Mouse (Mus musculus) heart, embryonic 12.5 days (tissue): ENCODE data around the gene Fuom. TPM values are rescaled to one million over a fixed set of nuclear protein-coding genes. Genes with fewer than 3 reads are reported as not detected.
A peak's percentile ranks its signal among the peaks of the same experiment; 100 is the strongest.
"Not testable (repeated sequence)": the region's sequence is repeated elsewhere in the genome, so short reads cannot be mapped to it uniquely, and the experiment has no call there.

Source experiments
- ATAC-seq: fragments of 200-750 bp; cut with Nextera tagmentation; 2 replicates; pipeline ENCODE4 v1.8.0; 2017; ENCODE audit warnings: moderate TSS enrichment, moderate library complexity; ENCODE audit not compliant: insufficient number of reproducible peaks, low FRiP score
- H3K27ac ChIP-seq: fragments of 300-500 bp; sonication (generic); 2 replicates; pipeline ENCODE4 v1.5.1; 2016; ENCODE audit warnings: mild to moderate bottlenecking, moderate library complexity; ENCODE audit not compliant: poor library complexity, severe bottlenecking
- H3K27me3 ChIP-seq: fragments of 300-500 bp; sonication (generic); replicated peaks from 2 replicates; pipeline ENCODE4 v1.6.1; 2016; ENCODE audit warnings: mild to moderate bottlenecking, moderate library complexity
- H3K36me3 ChIP-seq: fragments of 300-500 bp; sonication (generic); 2 replicates; pipeline ENCODE4 v1.6.1; 2016; ENCODE audit warnings: mild to moderate bottlenecking, moderate library complexity
- H3K4me1 ChIP-seq: fragments of 300-500 bp; sonication (generic); replicated peaks from 2 replicates; pipeline ENCODE4 v1.6.1; 2016; ENCODE audit warnings: mild to moderate bottlenecking
- H3K4me2 ChIP-seq: fragments of 300-500 bp; sonication (generic); 2 replicates; pipeline ENCODE4 v1.6.1; 2016; ENCODE audit warnings: mild to moderate bottlenecking, moderate library complexity
- H3K4me3 ChIP-seq: fragments of 300-500 bp; sonication (generic); 2 replicates; pipeline ENCODE4 v1.5.1; 2016; ENCODE audit warnings: mild to moderate bottlenecking
- H3K9ac ChIP-seq: fragments of 300-500 bp; sonication (generic); 2 replicates; pipeline ENCODE4 v1.6.1; 2016; ENCODE audit warnings: mild to moderate bottlenecking, moderate library complexity
- H3K9me3 ChIP-seq: fragments of 300-500 bp; sonication (generic); replicated peaks from 2 replicates; pipeline ENCODE4 v1.6.1; 2016; ENCODE audit warnings: mild to moderate bottlenecking, moderate library complexity
- WGBS: fragments of 180-500 bp; shearing (Covaris S2); methylation state at CpG from one replicate; pipeline ENCODE4 v1.1.7; 2016; 5-methylcytosine and 5-hydroxymethylcytosine counted together
- polyA plus RNA-seq: library from polyadenylated mRNA; unstranded; fragments of >200 nt; fragmentation: Nextera tagmentation; extraction: Ambion mirVana; gene quantifications from 2 replicates; pipeline ENCODE4 v1.2.1, GENCODE M21; 2016

Fuom gene
- polyA plus RNA-seq = 75.4 and 83.0 TPM in 2 replicates

DNA sequence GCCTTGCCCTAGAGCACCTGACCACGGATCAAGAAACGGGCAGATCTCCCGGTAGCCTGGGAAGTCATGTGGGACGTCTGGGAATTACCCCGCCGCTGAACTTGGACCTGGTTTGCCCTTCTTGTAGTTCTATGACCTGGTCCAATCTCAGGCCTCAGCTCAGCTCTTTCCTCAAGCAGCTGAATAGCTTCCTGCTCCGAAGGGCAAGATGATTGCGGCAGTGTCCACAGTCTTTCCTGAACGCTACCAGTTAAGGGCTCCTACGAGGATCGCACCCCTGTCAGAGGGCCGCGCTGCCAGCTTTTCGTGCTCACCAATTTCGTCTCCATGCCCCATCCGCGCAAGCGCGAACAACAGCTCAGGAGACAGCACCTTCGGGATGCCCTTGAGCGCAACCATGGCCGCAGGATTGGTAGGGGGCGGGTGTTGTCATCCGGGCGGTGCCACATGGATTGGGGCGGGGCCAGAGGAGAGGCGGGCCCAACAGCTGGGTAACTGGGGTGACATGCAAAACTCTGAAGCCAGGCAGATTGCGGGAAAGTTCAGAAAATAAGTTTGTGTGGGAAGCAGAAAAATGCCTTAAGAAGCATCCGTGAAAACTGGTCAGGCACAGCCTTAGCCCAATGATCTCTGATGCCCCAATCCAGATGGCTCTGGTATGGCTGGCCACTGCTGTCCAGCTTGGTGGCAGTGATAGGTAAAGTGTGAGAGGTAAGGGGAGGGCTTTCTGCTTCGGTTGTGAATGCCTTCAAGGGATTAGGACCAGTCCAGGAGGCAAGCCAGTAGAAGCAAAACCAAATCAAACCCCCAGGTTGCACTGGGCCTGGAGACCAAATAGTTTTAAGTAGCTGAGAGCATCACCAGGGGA is at the start of gene Fuom:
TSS of gene Fuom (minus strand) at position 449 of the 868 bp plus-strand sequence.
- peak within 1 kb of the TSS; percentile 81 for H3K9ac ChIP-seq
- H3K36me3 ChIP-seq = peaks cover 44% of the 10 kb centered on the region
- H3K4me2 ChIP-seq = peak within 1 kb of the TSS; percentile 85
- peaks cover 8% of the 10 kb centered on the region for H3K4me1 ChIP-seq
- peak; percentile 93 for ATAC-seq
- no peaks in the 10 kb centered on the region for H3K27me3 ChIP-seq
- peak within 1 kb of the TSS; percentile 77 for H3K27ac ChIP-seq
- H3K9me3 ChIP-seq = no peaks in the 10 kb centered on the region
- WGBS = 2% methylated on average over 30 of the region's 30 CpGs
- H3K4me3 ChIP-seq = peak within 1 kb of the TSS; percentile 55

DNA sequence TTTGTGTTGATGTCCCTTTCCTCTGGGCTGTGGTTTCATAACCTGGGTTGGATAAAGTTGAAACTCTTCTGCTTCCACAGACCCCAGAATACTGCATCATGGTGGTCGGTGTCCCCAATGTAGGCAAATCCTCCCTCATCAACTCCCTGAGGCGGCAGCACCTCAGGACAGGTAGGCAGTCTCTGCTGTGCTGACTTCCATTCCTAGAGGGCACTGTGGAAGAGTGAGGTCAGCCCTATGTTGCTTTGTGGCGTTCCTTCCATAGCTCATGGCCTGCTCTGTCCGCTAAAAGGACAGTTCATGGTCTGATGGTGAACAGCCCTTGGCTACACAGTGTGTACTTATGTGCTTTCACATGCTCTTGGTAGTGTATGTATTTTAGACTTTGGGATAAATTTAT is 42.3 kb upstream of the Fuom start:
- 74% methylated on average over 4 of the region's 4 CpGs for WGBS
- H3K27me3 ChIP-seq = no peaks in the 10 kb centered on the region
- ATAC-seq = no peak
- no peak overlapping the region for H3K4me3 ChIP-seq
- peaks cover 11% of the 10 kb centered on the region for H3K36me3 ChIP-seq
- no peak overlapping the region for H3K27ac ChIP-seq
- H3K4me2 ChIP-seq = no peak overlapping the region
- H3K9me3 ChIP-seq = no peaks in the 10 kb centered on the region
- no peak overlapping the region for H3K9ac ChIP-seq
- H3K4me1 ChIP-seq = no peaks in the 10 kb centered on the region

DNA sequence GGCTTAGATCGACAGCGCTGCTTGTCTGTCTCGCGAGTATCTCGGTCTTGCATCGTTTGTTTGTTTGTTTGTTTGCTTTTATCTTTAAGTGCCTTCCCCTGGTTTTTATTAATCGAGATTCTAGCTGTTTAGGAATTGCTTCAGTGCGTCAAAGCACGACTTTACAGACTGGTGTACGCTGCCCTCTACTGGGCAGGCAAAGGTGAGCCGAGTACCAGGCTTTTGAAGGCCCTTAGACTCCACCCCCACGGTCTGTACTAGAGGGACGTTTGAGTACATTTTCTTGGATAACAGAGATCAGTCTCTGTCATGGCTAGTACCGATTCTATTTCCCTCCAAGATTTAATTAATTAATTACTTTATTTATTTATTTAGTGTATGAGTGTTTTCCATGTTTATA is 39.1 kb upstream of the Fuom start:
- no peaks in the 10 kb centered on the region; the same call in 1 of the 2 replicates for H3K36me3 ChIP-seq
- no peaks in the 10 kb centered on the region for H3K9me3 ChIP-seq
- WGBS = 6% methylated on average over 14 of the region's 14 CpGs
- no peak for ATAC-seq
- peak overlapping the region; percentile 17; the same call in 1 of the 2 replicates for H3K4me2 ChIP-seq
- no peaks in the 10 kb centered on the region for H3K27me3 ChIP-seq
- H3K27ac ChIP-seq = no peak overlapping the region
- no peak overlapping the region for H3K4me3 ChIP-seq
- H3K9ac ChIP-seq = 0 out of 2 replicates have a peak overlapping the region, but pooled peaks have one; percentile 26
- peaks cover 6% of the 10 kb centered on the region for H3K4me1 ChIP-seq

DNA sequence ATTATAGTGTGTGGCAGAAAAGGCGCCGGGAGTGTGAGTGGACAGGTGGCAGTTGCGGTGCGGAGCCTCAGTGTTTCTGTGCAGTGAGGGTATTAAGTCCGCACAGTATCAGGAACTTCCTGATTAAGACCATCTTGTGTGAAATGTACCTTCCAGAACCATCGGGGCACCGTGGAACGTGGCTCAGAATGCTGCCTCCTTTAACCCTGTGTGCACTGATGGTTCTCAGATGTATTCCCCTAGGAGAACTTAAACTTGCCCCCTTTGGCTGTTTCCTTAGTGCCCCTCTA is 35.7 kb upstream of the Fuom start:
- peak overlapping the region; percentile 81 for H3K4me3 ChIP-seq
- ATAC-seq = no peak
- WGBS = 0% methylated on average over 8 of the region's 8 CpGs

DNA sequence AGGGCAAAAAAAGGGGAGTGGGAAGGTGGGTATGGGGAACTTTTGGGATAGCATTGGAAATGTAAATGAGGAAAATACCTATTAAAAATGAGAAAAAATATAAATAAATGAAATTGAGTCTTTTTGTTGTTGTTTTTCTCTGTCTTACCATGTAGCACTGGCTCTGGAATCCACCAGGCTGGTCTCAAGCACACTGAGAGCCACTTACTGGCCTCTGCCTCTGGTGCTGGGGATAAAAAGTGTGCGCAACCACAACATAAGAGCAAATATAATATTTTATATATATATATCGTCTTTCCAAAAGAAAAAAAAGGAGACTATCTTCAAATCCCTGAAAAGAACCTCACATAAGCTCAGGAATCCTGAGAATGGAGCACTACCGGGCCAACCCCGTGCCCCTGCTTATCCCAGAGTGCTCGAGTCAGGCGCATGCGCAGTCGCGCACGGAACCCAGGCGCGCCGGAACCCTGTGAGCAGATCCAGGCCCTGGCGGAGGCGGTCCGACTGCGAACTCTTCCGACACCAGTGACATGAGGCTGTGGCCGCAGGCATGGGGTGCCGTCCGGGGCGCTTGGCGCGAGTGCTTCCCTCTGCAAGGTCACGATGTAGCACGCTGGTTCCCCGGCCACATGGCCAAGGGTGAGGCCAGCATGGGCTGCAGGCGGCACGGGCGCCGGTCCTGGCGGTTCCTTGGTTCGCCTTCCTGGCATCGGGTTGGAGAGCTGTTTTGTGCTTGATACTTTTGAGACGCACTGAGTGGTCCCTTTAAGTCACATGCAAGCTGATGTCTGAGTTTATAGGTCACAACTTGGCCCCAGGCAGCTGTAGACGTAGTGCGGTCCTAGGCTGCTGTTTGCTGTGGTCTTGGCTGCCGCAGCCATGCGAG is 35.1 kb upstream of the Fuom start, which contains the start of gene Mtg1:
TSS of gene Mtg1 (plus strand) at position 430 of the 886 bp plus-strand sequence.
- H3K4me2 ChIP-seq = peak within 1 kb of the TSS; percentile 80
- peak; percentile 98 for ATAC-seq
- peak within 1 kb of the TSS; percentile 81 for H3K4me3 ChIP-seq
- H3K9me3 ChIP-seq = no peaks in the 10 kb centered on the region
- peaks cover 6% of the 10 kb centered on the region for H3K4me1 ChIP-seq
- peak within 1 kb of the TSS; percentile 37 for H3K27ac ChIP-seq
- 1% methylated on average over 39 of the region's 39 CpGs for WGBS
- H3K9ac ChIP-seq = peak within 1 kb of the TSS; percentile 84
- H3K27me3 ChIP-seq = no peaks in the 10 kb centered on the region
- H3K36me3 ChIP-seq = peaks cover 8% of the 10 kb centered on the region; the same call in 1 of the 2 replicates

More for the DNA sequence above, 35.7 kb upstream of the Fuom start:
- Histone ChIP-seq H3K27ac (peak overlapping the region; percentile 37), H3K4me2 (peak overlapping the region; percentile 80), H3K9ac (peak overlapping the region; percentile 84), H3K9me3 (no peaks in the 10 kb centered on the region), H3K4me1 (peaks cover 6% of the 10 kb centered on the region), H3K27me3 (no peaks in the 10 kb centered on the region), H3K36me3 (peaks cover 5% of the 10 kb centered on the region; the same call in 1 of the 2 replicates)

DNA sequence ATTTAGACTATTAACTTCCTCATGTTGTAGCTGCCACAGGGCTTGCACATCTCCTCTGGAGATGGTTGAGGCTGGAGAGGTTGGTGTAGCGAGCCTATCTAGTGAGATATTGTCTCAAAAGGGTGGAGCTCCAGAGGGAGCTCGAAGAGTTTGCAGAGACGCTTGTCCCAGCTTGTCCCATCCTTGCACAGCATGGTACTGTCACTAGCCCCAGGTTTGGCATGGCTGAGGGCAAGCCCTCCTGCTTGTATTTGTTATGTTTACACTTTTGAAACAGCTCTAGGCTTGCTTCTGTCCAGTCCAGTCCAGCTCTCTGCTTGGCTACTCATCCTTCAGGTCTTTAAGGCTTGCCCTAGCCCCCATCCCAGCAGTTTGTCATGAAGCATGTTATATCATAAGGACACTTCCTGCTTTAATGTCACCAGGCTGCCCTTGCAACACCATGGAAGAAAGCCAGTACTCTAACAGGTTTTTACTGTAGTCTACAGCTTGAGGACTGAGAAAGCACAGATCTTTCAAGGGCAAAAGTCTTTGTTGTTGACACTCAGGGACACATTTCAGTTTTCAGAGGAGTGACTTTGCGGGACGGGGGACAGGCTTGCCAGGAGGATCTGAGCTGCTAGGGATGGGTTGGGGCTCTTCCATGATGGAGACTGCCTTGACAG is 33.0 kb upstream of the Fuom start:
- Histone ChIP-seq H3K27me3 (no peaks in the 10 kb centered on the region), H3K4me1 (peaks cover 6% of the 10 kb centered on the region), H3K4me2 (no peak overlapping the region), H3K27ac (no peak overlapping the region), H3K36me3 (peaks cover 21% of the 10 kb centered on the region), H3K4me3 (no peak overlapping the region), H3K9ac (no peak overlapping the region), H3K9me3 (no peaks in the 10 kb centered on the region)
- ATAC-seq = no peak
- WGBS = 85% methylated on average over 5 of the region's 5 CpGs

DNA sequence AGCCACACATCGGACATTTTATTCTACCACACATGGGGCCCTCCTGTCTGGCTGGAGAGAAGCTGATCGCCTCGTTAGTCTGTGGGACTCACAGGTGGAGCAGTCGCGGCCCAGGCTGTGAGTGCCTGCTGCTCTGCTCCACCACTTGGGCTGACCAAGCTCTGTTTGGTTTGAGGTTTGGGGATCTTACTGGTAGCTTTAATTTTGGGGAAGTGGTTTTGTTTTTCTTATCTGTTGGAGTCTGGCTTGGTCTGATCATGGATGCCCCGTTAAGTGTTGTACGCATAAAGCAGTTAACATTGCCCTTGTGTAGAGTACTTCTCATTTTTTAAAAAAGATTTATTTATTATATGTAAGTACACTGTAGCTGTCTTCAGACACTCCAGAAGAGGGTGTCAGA is 31.8 kb upstream of the Fuom start:
- 86% methylated on average over 7 of the region's 7 CpGs for WGBS
- H3K36me3 ChIP-seq = peaks cover 30% of the 10 kb centered on the region
- not testable (repeated sequence) for H3K4me2 ChIP-seq, H3K4me1 ChIP-seq, ATAC-seq, H3K9ac ChIP-seq, H3K27me3 ChIP-seq, H3K9me3 ChIP-seq, H3K27ac ChIP-seq, H3K4me3 ChIP-seq

DNA sequence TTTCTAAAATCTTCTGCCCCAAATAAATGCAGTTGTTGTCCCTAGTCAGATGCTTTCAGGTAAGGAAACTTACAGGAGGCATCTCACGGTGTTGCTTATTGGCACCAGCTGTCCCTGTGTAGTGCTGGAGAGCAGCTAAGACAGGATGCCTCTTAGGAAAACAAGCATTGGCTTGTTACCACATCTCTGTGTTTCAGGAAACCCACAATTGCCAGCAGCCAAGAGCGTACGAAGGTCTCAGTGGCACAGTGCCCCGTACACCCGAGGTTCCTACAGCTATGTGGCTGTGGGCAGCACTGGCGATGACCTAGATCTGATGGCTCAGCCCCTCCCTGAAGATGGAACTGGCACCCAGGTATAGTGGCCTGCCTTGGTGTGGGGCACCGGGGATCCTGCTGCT is 29.9 kb upstream of the Fuom start:
- H3K9me3 ChIP-seq, ATAC-seq, H3K4me1 ChIP-seq, H3K4me3 ChIP-seq, H3K4me2 ChIP-seq, H3K9ac ChIP-seq, H3K27ac ChIP-seq, H3K27me3 ChIP-seq: not testable (repeated sequence)
- 88% methylated on average over 7 of the region's 7 CpGs for WGBS
- peaks cover 31% of the 10 kb centered on the region for H3K36me3 ChIP-seq

DNA sequence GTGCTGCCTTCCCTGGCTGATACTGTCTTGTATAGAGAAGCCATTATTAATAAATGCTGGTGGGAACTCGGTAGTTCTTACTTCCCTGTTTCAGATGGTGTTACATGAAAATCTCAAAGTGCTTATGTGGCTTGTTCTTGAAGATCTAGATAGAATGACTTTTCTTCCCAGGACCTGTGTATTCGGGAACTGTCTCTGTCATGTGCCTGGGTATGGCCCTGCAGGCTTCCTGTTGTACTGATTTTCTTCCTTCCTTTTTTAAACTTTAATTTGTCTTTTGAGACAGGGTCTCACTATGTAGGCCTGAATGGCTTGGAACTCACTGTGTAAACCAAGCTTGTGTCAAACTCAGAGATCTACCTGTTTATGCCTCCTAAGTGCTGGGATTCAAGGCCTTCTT is 25.7 kb upstream of the Fuom start:
- WGBS = 78% methylated on average over 2 of the region's 2 CpGs
- peaks cover 25% of the 10 kb centered on the region for H3K36me3 ChIP-seq
- ATAC-seq = no peak
- no peak overlapping the region for H3K4me3 ChIP-seq
- no peak overlapping the region for H3K27ac ChIP-seq
- H3K9me3 ChIP-seq = no peaks in the 10 kb centered on the region
- H3K4me1 ChIP-seq = peaks cover 3% of the 10 kb centered on the region; the same call in 1 of the 2 replicates
- H3K27me3 ChIP-seq = no peaks in the 10 kb centered on the region
- no peak overlapping the region for H3K4me2 ChIP-seq
- H3K9ac ChIP-seq = no peak overlapping the region

DNA sequence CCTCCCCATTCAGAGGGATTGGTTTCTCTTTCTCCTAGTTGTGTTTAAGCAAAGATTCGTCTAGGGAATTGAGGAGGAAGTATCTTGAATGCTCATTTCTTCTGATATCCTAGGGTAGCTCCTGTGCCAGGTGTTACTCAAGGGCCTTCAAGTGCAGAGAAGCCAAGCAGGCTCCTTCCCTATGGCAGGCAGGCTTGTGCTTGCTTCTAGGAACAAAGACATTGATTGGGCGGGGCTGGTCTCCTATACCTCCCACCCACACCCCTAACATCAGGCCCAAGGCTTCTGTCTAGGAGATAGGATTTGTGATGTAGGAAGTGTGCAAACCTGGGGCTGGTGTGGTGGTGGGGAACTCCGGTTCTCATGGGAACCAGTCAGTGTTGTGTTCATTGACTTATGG is 24.7 kb upstream of the Fuom start:
- H3K36me3 ChIP-seq = peaks cover 21% of the 10 kb centered on the region
- H3K4me2 ChIP-seq = no peak overlapping the region
- 88% methylated on average over 3 of the region's 3 CpGs for WGBS

More for the DNA sequence above, 24.7 kb upstream of the Fuom start:
- H3K27ac ChIP-seq = no peak overlapping the region
- ATAC-seq = no peak
- no peaks in the 10 kb centered on the region for H3K9me3 ChIP-seq
- H3K4me3 ChIP-seq = no peak overlapping the region
- no peak overlapping the region for H3K9ac ChIP-seq
- H3K27me3 ChIP-seq = no peaks in the 10 kb centered on the region
- H3K4me1 ChIP-seq = peaks cover 3% of the 10 kb centered on the region; the same call in 1 of the 2 replicates
